Mouse (Mus musculus): ENCODE data around the gene Krt31. TPM values are rescaled to one million over a fixed set of nuclear protein-coding genes. Genes with fewer than 3 reads are reported as not detected.

Krt31 gene
- polyA plus RNA-seq, 1 experiment from 2014 or later: 2.5 TPM

DNA sequence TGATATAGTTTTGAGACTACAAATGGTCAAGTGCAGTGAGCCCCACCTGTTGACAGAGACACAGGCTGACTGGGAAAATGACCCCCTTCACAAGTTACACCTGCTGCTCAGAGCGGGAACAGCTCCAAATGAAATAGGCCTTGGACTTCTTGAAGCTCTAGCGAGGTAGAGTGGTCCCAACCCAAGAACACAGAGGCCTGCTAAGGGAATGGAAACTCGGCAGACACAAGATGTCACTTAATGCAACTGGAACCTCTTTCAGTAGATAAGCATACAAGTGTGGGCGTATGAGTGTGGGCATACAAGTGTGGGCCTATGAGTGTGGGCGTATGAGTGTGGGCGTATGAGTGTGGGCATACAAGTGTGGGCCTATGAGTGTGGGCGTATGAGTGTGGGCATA lies 51.3 kb downstream of the Krt31 start:
- no peak overlapping the region for H3K27ac ChIP-seq
- WGBS: 85% methylated on average over 7 of the region's 7 CpGs
- no peak overlapping the region for H3K4me3 ChIP-seq
- ATAC-seq (ENCODE audit: insufficient number of reproducible peaks, low FRiP score, low TSS enrichment, low read depth): no peak; the same call in 1 of the 2 replicates
- no peaks in the 10 kb centered on the region; the same call in 1 of the 2 replicates for H3K4me1 ChIP-seq
- 0 out of 2 replicates have a peak, but pooled peaks cover 10% of the 10 kb centered on the region for H3K27me3 ChIP-seq
- no peak overlapping the region for H3K4me2 ChIP-seq
- H3K9ac ChIP-seq: no peak overlapping the region
- no peaks in the 10 kb centered on the region for H3K36me3 ChIP-seq
- H3K9me3 ChIP-seq: no peaks in the 10 kb centered on the region

Other genes starting within 250 kb of the Krt31 start
- gene Gm11554, start 246.1 kb downstream of the Krt31 start, polyA plus RNA-seq (2015; fragmentation: Nextera tagmentation; extraction: Ambion mirVana): not detected in 2 replicates
- gene Krtap4-13, start 240.7 kb downstream of the Krt31 start, polyA plus RNA-seq (2015; fragmentation: Nextera tagmentation; extraction: Ambion mirVana): not detected in 2 replicates
- not detected in 2 replicates for gene Gm11564, start 234.9 kb downstream of the Krt31 start, polyA plus RNA-seq (2015; fragmentation: Nextera tagmentation; extraction: Ambion mirVana)
- not detected in 2 replicates for gene 2300003K06Rik, start 212.5 kb downstream of the Krt31 start, polyA plus RNA-seq (2015; fragmentation: Nextera tagmentation; extraction: Ambion mirVana)
- gene Krtap4-16, start 198.9 kb downstream of the Krt31 start, polyA plus RNA-seq (2015; fragmentation: Nextera tagmentation; extraction: Ambion mirVana): not detected in 2 replicates
- not detected in 2 replicates for gene Gm11568, start 192.6 kb downstream of the Krt31 start, polyA plus RNA-seq (2015; fragmentation: Nextera tagmentation; extraction: Ambion mirVana)
- not detected in 2 replicates for gene Gm11559, start 186.1 kb downstream of the Krt31 start, polyA plus RNA-seq (2015; fragmentation: Nextera tagmentation; extraction: Ambion mirVana)
- not detected in 2 replicates for gene Krtap9-1, start 177.2 kb downstream of the Krt31 start, polyA plus RNA-seq (2015; fragmentation: Nextera tagmentation; extraction: Ambion mirVana)
- not detected in 2 replicates for gene Gm11567, start 171.4 kb downstream of the Krt31 start, polyA plus RNA-seq (2015; fragmentation: Nextera tagmentation; extraction: Ambion mirVana)
- gene Krtap31-1, start 142.6 kb downstream of the Krt31 start, polyA plus RNA-seq (2015; fragmentation: Nextera tagmentation; extraction: Ambion mirVana): not detected in 2 replicates
- gene Gm11565, start 135.8 kb downstream of the Krt31 start, polyA plus RNA-seq (2015; fragmentation: Nextera tagmentation; extraction: Ambion mirVana): not detected in 2 replicates
- not detected in 2 replicates for gene Krtap31-2, start 114.3 kb downstream of the Krt31 start, polyA plus RNA-seq (2015; fragmentation: Nextera tagmentation; extraction: Ambion mirVana)
- not detected in 2 replicates for gene Krtap9-5, start 102.1 kb downstream of the Krt31 start, polyA plus RNA-seq (2015; fragmentation: Nextera tagmentation; extraction: Ambion mirVana)
- not detected in 2 replicates for gene Krtap29-1, start 71.5 kb downstream of the Krt31 start, polyA plus RNA-seq (2015; fragmentation: Nextera tagmentation; extraction: Ambion mirVana)
- 0.09 TPM in 1 of 2 replicates, not detected in the other for gene Krtap16-1, start 64.0 kb downstream of the Krt31 start, polyA plus RNA-seq (2015; fragmentation: Nextera tagmentation; extraction: Ambion mirVana)
- gene Krtap17-1, start 56.6 kb downstream of the Krt31 start, polyA plus RNA-seq (2015; fragmentation: Nextera tagmentation; extraction: Ambion mirVana): 0.47 and 0.48 TPM in 2 replicates
- 0.18 and 0.58 TPM in 2 replicates for gene Krt33a, start 34.3 kb downstream of the Krt31 start, polyA plus RNA-seq (2015; fragmentation: Nextera tagmentation; extraction: Ambion mirVana)
- gene Krt33b, start 20.7 kb downstream of the Krt31 start, polyA plus RNA-seq (2015; fragmentation: Nextera tagmentation; extraction: Ambion mirVana): 1.1 and 1.7 TPM in 2 replicates
- 1.1 and 2.6 TPM in 2 replicates for gene Krt34, start 9.0 kb downstream of the Krt31 start, polyA plus RNA-seq (2015; fragmentation: Nextera tagmentation; extraction: Ambion mirVana)
- gene Krt32, start 37.7 kb upstream of the Krt31 start, polyA plus RNA-seq (2015; fragmentation: Nextera tagmentation; extraction: Ambion mirVana): 2.0 and 2.4 TPM in 2 replicates
- gene Krt35, start 45.7 kb upstream of the Krt31 start, polyA plus RNA-seq (2015; fragmentation: Nextera tagmentation; extraction: Ambion mirVana): 23.6 and 26.4 TPM in 2 replicates
- 55.9 and 83.7 TPM in 2 replicates for gene Krt36, start 55.1 kb upstream of the Krt31 start, polyA plus RNA-seq (2015; fragmentation: Nextera tagmentation; extraction: Ambion mirVana)
- 50.3 and 60.2 TPM in 2 replicates for gene Krt13, start 71.0 kb upstream of the Krt31 start, polyA plus RNA-seq (2015; fragmentation: Nextera tagmentation; extraction: Ambion mirVana)
- gene Krt15, start 85.4 kb upstream of the Krt31 start, polyA plus RNA-seq (2015; fragmentation: Nextera tagmentation; extraction: Ambion mirVana): 1,213 and 1,252 TPM in 2 replicates
- gene Krt19, start 98.1 kb upstream of the Krt31 start, polyA plus RNA-seq (2015; fragmentation: Nextera tagmentation; extraction: Ambion mirVana): 417 and 437 TPM in 2 replicates
- gene Krt9, start 142.7 kb upstream of the Krt31 start, polyA plus RNA-seq (2015; fragmentation: Nextera tagmentation; extraction: Ambion mirVana): 0.13 and 0.24 TPM in 2 replicates
- 1,243 and 1,298 TPM in 2 replicates for gene Krt14, start 157.0 kb upstream of the Krt31 start, polyA plus RNA-seq (2015; fragmentation: Nextera tagmentation; extraction: Ambion mirVana)
- 11.7 and 16.2 TPM in 2 replicates for gene Krt16, start 198.4 kb upstream of the Krt31 start, polyA plus RNA-seq (2015; fragmentation: Nextera tagmentation; extraction: Ambion mirVana)
- 264 and 267 TPM in 2 replicates for gene Krt17, start 210.5 kb upstream of the Krt31 start, polyA plus RNA-seq (2015; fragmentation: Nextera tagmentation; extraction: Ambion mirVana)
- 0.15 TPM in 1 of 2 replicates, not detected in the other for gene Krt42, start 219.3 kb upstream of the Krt31 start, polyA plus RNA-seq (2015; fragmentation: Nextera tagmentation; extraction: Ambion mirVana)

Measured in limb, embryonic 15.5 days (tissue).